Mouse (Mus musculus) lung, adult 2 months (tissue): ENCODE data around the gene Adgrd1.

ENCODE experiments used
- CTCF ChIP-seq: fragments of 200-500 bp; IDR thresholded peaks from 2 replicates; pipeline ENCODE4 v1.5.1; 2011; ENCODE audit warnings: mild to moderate bottlenecking, low read length, control low read depth; ENCODE audit not compliant: insufficient read depth
- POLR2A ChIP-seq: fragments of 200-500 bp; IDR thresholded peaks from 2 replicates; pipeline ENCODE4 v1.6.1; 2011; ENCODE audit warnings: low read depth, mild to moderate bottlenecking, control low read depth, low read length, borderline replicate concordance; ENCODE audit errors: extremely low read depth

DNA sequence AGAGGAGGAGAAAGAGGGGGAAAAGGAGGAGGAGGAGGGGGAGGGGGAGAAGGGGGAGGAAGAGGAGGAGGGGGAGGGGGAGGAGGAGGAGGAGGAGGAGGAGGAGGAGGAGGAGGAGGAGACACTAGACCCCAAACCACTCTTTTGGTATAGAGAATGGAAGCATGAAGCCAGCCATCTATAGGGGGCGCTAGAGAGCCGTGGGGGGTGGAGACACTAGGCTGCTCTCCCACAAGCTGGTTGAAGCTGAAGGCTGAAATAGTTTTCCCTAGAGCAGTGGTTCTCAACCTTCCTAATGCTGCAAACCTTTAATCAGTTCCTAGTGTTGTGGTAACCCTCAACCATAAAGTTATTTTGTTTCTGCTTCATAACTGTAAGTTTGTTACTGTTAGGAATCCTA is 89.7 kb downstream of the Adgrd1 start:
- TF ChIP-seq POLR2A (no peak), CTCF (peak; percentile 49; the same call in 1 of the 2 replicates)
